Mouse (Mus musculus): ENCODE data around the gene Odf4.

DNA sequence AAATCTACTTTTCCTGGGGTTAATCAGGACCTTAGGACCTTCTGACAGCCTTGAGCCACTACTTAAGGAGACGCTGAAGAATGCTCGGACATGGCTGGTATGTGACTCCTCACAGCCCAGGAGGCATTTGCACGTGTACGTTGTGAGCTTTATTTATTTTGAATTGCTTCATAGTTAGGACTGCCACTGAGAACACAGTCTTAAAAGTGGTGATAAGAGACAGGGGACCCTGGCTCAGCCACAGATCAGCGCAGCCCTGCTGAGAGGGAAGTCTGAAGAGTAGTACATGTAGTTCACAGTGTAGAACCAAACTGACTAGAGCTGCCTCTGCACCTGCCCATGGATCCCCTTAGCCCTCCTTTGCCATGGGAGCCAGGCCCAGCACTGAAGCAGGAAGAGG lies 35.1 kb downstream of the Odf4 start:
- TF ChIP-seq POLR2A (IDR thresholded peaks at IDR 0.05; ENCODE audit: control insufficient read depth, low read depth, low read length): no peak
- TF ChIP-seq CTCF (IDR thresholded peaks at IDR 0.05; ENCODE audit: control insufficient read depth, insufficient read depth, insufficient replicate concordance, low read depth, low read length): no peak

All from testis, adult 2 months (tissue).